Mouse (Mus musculus) forebrain, embryonic 12.5 days (tissue): ENCODE data around the gene Olfr365. TPM values are rescaled to one million over a fixed set of nuclear protein-coding genes. Genes with fewer than 3 reads are reported as not detected.

Source experiments
- ATAC-seq: fragments of 200-750 bp; cut with Nextera tagmentation; 2 replicates; pipeline ENCODE4 v1.8.0; 2017; ENCODE audit warnings: moderate TSS enrichment; ENCODE audit not compliant: low FRiP score
- H3K27ac ChIP-seq: fragments of 300-500 bp; sonication (generic); 2 replicates; pipeline ENCODE4 v1.5.1; 2016; ENCODE audit warnings: mild to moderate bottlenecking
- H3K27me3 ChIP-seq: fragments of 300-500 bp; sonication (generic); 2 replicates; pipeline ENCODE4 v1.6.1; 2016; ENCODE audit warnings: mild to moderate bottlenecking
- H3K36me3 ChIP-seq: fragments of 300-500 bp; sonication (generic); replicated peaks from 2 replicates; pipeline ENCODE4 v1.6.1; 2016; ENCODE audit warnings: mild to moderate bottlenecking
- H3K4me1 ChIP-seq: fragments of 300-500 bp; sonication (generic); 2 replicates; pipeline ENCODE4 v1.6.1; 2016
- H3K4me2 ChIP-seq: fragments of 300-500 bp; sonication (generic); 2 replicates; pipeline ENCODE4 v1.6.1; 2016; ENCODE audit warnings: mild to moderate bottlenecking, moderate library complexity
- H3K4me3 ChIP-seq: fragments of 300-500 bp; sonication (generic); replicated peaks from 2 replicates; pipeline ENCODE4 v1.5.1; 2016; ENCODE audit warnings: mild to moderate bottlenecking
- H3K9ac ChIP-seq: fragments of 300-500 bp; sonication (generic); 2 replicates; pipeline ENCODE4 v1.6.1; 2016; ENCODE audit warnings: mild to moderate bottlenecking
- H3K9me3 ChIP-seq: fragments of 300-500 bp; sonication (generic); 2 replicates; pipeline ENCODE4 v1.6.1; 2016
- WGBS: fragments of 180-500 bp; shearing (Covaris S2); methylation state at CpG from one replicate; pipeline ENCODE4 v1.1.7; 2016; 5-methylcytosine and 5-hydroxymethylcytosine counted together
- polyA plus RNA-seq: library from polyadenylated mRNA; unstranded; fragments of >200 nt; fragmentation: Nextera tagmentation; extraction: Ambion mirVana; gene quantifications from 2 replicates; pipeline ENCODE4 v1.2.1, GENCODE M21; 2016

Olfr365 gene
- not detected in 2 replicates for polyA plus RNA-seq

DNA sequence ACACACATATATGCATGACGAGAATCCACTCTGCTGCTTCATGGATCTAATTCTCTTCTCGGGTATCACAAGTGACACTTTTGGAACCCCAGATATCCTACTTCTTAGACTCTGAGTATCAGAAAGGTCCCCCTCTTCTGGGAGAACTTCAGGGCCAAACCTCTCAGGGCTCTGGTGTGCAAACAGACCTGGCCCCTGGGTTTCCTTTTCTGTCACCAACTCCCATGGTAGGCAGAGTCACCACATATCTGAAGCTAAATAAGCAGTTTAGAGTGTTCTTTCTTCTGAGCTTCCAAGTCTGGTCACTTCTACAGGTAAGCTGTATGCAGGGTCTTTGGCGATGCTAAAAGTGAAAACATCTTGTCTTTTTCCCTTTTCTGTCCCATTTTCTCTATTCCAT is at the start of gene Olfr365:
TSS of gene Olfr365 (plus strand) at position 301 of the 400 bp plus-strand sequence.
- 79% methylated on average over 3 of the region's 3 CpGs for WGBS
- Histone ChIP-seq H3K9me3 (peaks cover 10% of the 10 kb centered on the region; the same call in 1 of the 2 replicates), H3K36me3 (no peaks in the 10 kb centered on the region), H3K4me2 (no peak within 1 kb of the TSS), H3K27me3 (no peaks in the 10 kb centered on the region), H3K4me1 (no peaks in the 10 kb centered on the region), H3K4me3 (no peak within 1 kb of the TSS), H3K9ac (no peak within 1 kb of the TSS), H3K27ac (no peak within 1 kb of the TSS)
- no peak for ATAC-seq

DNA sequence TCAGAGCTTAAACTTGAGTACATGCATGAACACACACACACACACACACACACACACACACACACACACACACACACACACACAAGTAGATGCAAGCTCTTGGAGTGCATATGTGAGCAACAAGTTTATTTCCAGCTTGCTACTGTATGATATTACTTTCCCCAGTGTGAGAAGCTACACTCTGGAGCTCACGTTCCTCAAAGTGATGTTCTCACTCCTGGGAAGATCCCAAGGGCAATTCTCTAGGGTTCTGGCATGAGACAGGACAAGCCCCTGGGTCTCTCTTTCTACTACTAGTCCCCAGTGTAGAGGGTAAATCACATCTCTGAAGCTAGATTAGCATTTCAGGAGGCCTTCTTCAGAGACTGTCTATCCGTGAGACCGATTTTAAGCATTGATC is 49.0 kb upstream of the Olfr365 start, which contains the start of gene Olfr364-ps1:
TSS of gene Olfr364-ps1 (plus strand) at position 301 of the 400 bp plus-strand sequence.
- 88% methylated on average over 3 of the region's 3 CpGs for WGBS
- Histone ChIP-seq H3K27me3 (no peaks in the 10 kb centered on the region), H3K36me3 (no peaks in the 10 kb centered on the region), H3K4me2 (no peak within 1 kb of the TSS), H3K9ac (no peak within 1 kb of the TSS), H3K27ac (no peak within 1 kb of the TSS), H3K4me1 (no peaks in the 10 kb centered on the region), H3K9me3 (peaks cover 15% of the 10 kb centered on the region; the same call in 1 of the 2 replicates), H3K4me3 (no peak within 1 kb of the TSS)
- no peak for ATAC-seq

DNA sequence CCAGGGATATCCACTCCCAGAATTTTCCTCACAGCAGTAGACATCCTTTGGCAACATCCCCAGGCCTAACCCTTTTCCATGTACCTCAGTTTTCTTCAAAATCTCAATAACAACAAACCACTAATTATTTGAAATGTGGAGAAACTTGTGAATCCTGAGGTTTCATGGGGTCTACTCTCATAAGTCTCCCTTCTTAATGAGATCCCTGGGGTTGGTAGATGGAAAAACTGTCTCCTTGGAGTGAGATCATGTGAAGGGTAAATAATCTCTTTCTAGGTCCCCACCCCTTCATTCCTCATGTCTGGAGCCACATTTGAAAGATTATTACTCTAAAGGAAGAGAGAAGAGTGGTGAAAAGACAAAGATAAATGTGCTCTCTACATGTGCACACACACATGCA is 23.3 kb downstream of the Olfr365 start, which contains the start of gene Olfr366:
TSS of gene Olfr366 (plus strand) at position 301 of the 400 bp plus-strand sequence.
- Histone ChIP-seq H3K4me2 (no peak within 1 kb of the TSS), H3K9me3 (peaks cover 27% of the 10 kb centered on the region), H3K4me3 (no peak within 1 kb of the TSS), H3K27me3 (no peaks in the 10 kb centered on the region), H3K36me3 (no peaks in the 10 kb centered on the region), H3K27ac (no peak within 1 kb of the TSS), H3K4me1 (no peaks in the 10 kb centered on the region), H3K9ac (no peak within 1 kb of the TSS)
- no peak for ATAC-seq

Other genes with a start within 250 kb of the Olfr365 start
- not detected in 2 replicates for gene Olfr357, start 194.4 kb upstream of the Olfr365 start, polyA plus RNA-seq
- not detected in 2 replicates for gene Olfr358, start 178.9 kb upstream of the Olfr365 start, polyA plus RNA-seq
- not detected in 2 replicates for gene Olfr360, start 122.5 kb upstream of the Olfr365 start, polyA plus RNA-seq
- not detected in 2 replicates for gene Olfr361, start 98.9 kb upstream of the Olfr365 start, polyA plus RNA-seq
- not detected in 2 replicates for gene Olfr362, start 70.3 kb upstream of the Olfr365 start, polyA plus RNA-seq
- not detected in 2 replicates for gene Olfr364-ps1, start 48.9 kb upstream of the Olfr365 start, polyA plus RNA-seq
- not detected in 2 replicates for gene Olfr366, start 23.4 kb downstream of the Olfr365 start, polyA plus RNA-seq
- gene Olfr368, start 138.3 kb downstream of the Olfr365 start, polyA plus RNA-seq: not detected in 2 replicates
- 73.7 and 77.6 TPM in 2 replicates for gene Pdcl, start 171.1 kb downstream of the Olfr365 start, polyA plus RNA-seq
- gene Rc3h2, start 234.7 kb downstream of the Olfr365 start, polyA plus RNA-seq: 34.5 and 35.0 TPM in 2 replicates